Mouse (Mus musculus) embryonic facial prominence, embryonic 11.5 days (tissue): ENCODE measurements around the gene Thbd. TPM values are rescaled to one million over a fixed set of nuclear protein-coding genes. Genes with fewer than 3 reads are reported as not detected.

Source experiments
- ATAC-seq: fragments of 200-750 bp; cut with Nextera tagmentation; replicated peaks from 2 replicates; pipeline ENCODE4 v1.8.0; 2017; ENCODE audit warnings: low read depth; ENCODE audit not compliant: insufficient number of reproducible peaks, low FRiP score, low TSS enrichment
- DNase-seq: peaks from one replicate; pipeline ENCODE4 v3.0.0-alpha.2; 2015; ENCODE audit warnings: low spot score
- H3K27ac ChIP-seq: fragments of 300-500 bp; sonication (generic); replicated peaks from 2 replicates; pipeline ENCODE4 v1.5.1; 2014; ENCODE audit warnings: mild to moderate bottlenecking, low read depth, low read length, control low read depth
- H3K27me3 ChIP-seq: fragments of 300-500 bp; sonication (generic); 2 replicates; pipeline ENCODE4 v1.6.1; 2014; ENCODE audit warnings: mild to moderate bottlenecking, low read length, moderate library complexity, mixed read lengths; ENCODE audit not compliant: control insufficient read depth, insufficient read depth
- H3K36me3 ChIP-seq: fragments of 300-500 bp; sonication (generic); replicated peaks from 2 replicates; pipeline ENCODE4 v1.6.1; 2014; ENCODE audit warnings: low read depth, mild to moderate bottlenecking, low read length, moderate library complexity, mixed read lengths; ENCODE audit not compliant: control insufficient read depth, insufficient read depth
- H3K4me1 ChIP-seq: fragments of 300-500 bp; sonication (generic); 2 replicates; pipeline ENCODE4 v1.6.1; 2014; ENCODE audit warnings: low read length, mixed read lengths; ENCODE audit not compliant: control insufficient read depth, insufficient read depth
- H3K4me2 ChIP-seq: fragments of 300-500 bp; sonication (generic); 2 replicates; pipeline ENCODE4 v1.6.1; 2014; ENCODE audit warnings: low read depth, mild to moderate bottlenecking, control low read depth, low read length, moderate library complexity
- H3K4me3 ChIP-seq: fragments of 300-500 bp; sonication (generic); 2 replicates; pipeline ENCODE4 v1.5.1; 2014; ENCODE audit warnings: low read depth, low read length, control low read depth
- H3K9ac ChIP-seq: fragments of 300-500 bp; sonication (generic); replicated peaks from 2 replicates; pipeline ENCODE4 v1.6.1; 2014; ENCODE audit warnings: mild to moderate bottlenecking, control low read depth, low read length
- H3K9me3 ChIP-seq: fragments of 300-500 bp; sonication (generic); replicated peaks from 2 replicates; pipeline ENCODE4 v1.6.1; 2016; ENCODE audit warnings: mild to moderate bottlenecking, low read length, inconsistent platforms, mixed read lengths; ENCODE audit not compliant: control insufficient read depth
- WGBS: fragments of 180-500 bp; shearing (Covaris S2); extraction: QIAGEN DNeasy Blood & Tissue Kit; methylation state at CpG from one replicate; pipeline ENCODE4 v1.1.7; 2014; 5-methylcytosine and 5-hydroxymethylcytosine counted together
- polyA plus RNA-seq: library from polyadenylated mRNA; unstranded; fragments of >200 nt; fragmentation: Nextera tagmentation; extraction: Ambion mirVana; gene quantifications from 2 replicates; pipeline ENCODE4 v1.2.1, GENCODE M21; 2014

The Thbd gene
- polyA plus RNA-seq, 1 experiment from 2014 or later: 12.9 TPM

GRCm38 (mm10) chr2:148375326-148376150 lies 32.5 kb downstream of the Thbd start:
- Histone ChIP-seq H3K4me3 (no peak overlapping the region), H3K27ac (no peak overlapping the region), H3K27me3 (no peaks in the 10 kb centered on the region), H3K4me1 (no peaks in the 10 kb centered on the region), H3K36me3 (no peaks in the 10 kb centered on the region), H3K9me3 (no peaks in the 10 kb centered on the region), H3K9ac (no peak overlapping the region), H3K4me2 (no peak overlapping the region)
- DNase-seq (peak; percentile 61), ATAC-seq (no peak; the same call in 1 of the 2 replicates)
- WGBS: 71% methylated on average over 10 of the region's 10 CpGs

GRCm38 (mm10) chr2:148373602-148374071 lies 34.4 kb downstream of the Thbd start:
- no peak for ATAC-seq
- H3K4me3 ChIP-seq: no peak overlapping the region
- no peak for DNase-seq
- H3K9ac ChIP-seq: no peak overlapping the region
- no peaks in the 10 kb centered on the region for H3K9me3 ChIP-seq
- WGBS: 67% methylated on average over 2 of the region's 2 CpGs
- no peak overlapping the region for H3K27ac ChIP-seq
- no peak overlapping the region for H3K4me2 ChIP-seq
- H3K36me3 ChIP-seq: no peaks in the 10 kb centered on the region
- no peaks in the 10 kb centered on the region for H3K27me3 ChIP-seq
- H3K4me1 ChIP-seq: no peaks in the 10 kb centered on the region

- Histone ChIP-seq H3K4me3 (no peak overlapping the region), H3K9me3 (no peaks in the 10 kb centered on the region), H3K4me2 (no peak overlapping the region), H3K4me1 (no peaks in the 10 kb centered on the region), H3K36me3 (no peaks in the 10 kb centered on the region), H3K27ac (no peak overlapping the region), H3K9ac (no peak overlapping the region), H3K27me3 (no peaks in the 10 kb centered on the region)
- ATAC-seq (no peak), DNase-seq (no peak)
- 77% methylated on average over 4 of the region's 4 CpGs for WGBS
Observed at GRCm38 (mm10) chr2:148371743-148372630, 36.0 kb downstream of the Thbd start.

GRCm38 (mm10) chr2:148365227-148365626 lies 42.8 kb downstream of the Thbd start:
- Histone ChIP-seq H3K9me3 (no peaks in the 10 kb centered on the region), H3K4me2 (no peak overlapping the region), H3K27ac (no peak overlapping the region), H3K27me3 (no peaks in the 10 kb centered on the region), H3K36me3 (no peaks in the 10 kb centered on the region), H3K4me1 (no peaks in the 10 kb centered on the region), H3K9ac (no peak overlapping the region), H3K4me3 (no peak overlapping the region)
- ATAC-seq (no peak), DNase-seq (no peak)
- 50% methylated on average over 1 of the region's 1 CpGs for WGBS

- H3K4me3 ChIP-seq: no peak overlapping the region
- ATAC-seq: no peak
- H3K36me3 ChIP-seq: no peaks in the 10 kb centered on the region
- no peaks in the 10 kb centered on the region for H3K4me1 ChIP-seq
- DNase-seq: no peak
- no peak overlapping the region for H3K27ac ChIP-seq
- no peak overlapping the region for H3K4me2 ChIP-seq
- 90% methylated on average over 3 of the region's 3 CpGs for WGBS
- H3K9me3 ChIP-seq: no peaks in the 10 kb centered on the region
- no peaks in the 10 kb centered on the region for H3K27me3 ChIP-seq
- no peak overlapping the region for H3K9ac ChIP-seq
Observed at GRCm38 (mm10) chr2:148364536-148364935, 43.5 kb downstream of the Thbd start.

- H3K9me3 ChIP-seq: no peaks in the 10 kb centered on the region
- no peak overlapping the region for H3K4me2 ChIP-seq
- no peaks in the 10 kb centered on the region for H3K27me3 ChIP-seq
- no peak overlapping the region for H3K4me3 ChIP-seq
- 76% methylated on average over 1 of the region's 1 CpGs for WGBS
- H3K27ac ChIP-seq: no peak overlapping the region
- H3K9ac ChIP-seq: no peak overlapping the region
- no peaks in the 10 kb centered on the region for H3K4me1 ChIP-seq
- DNase-seq (no peak), ATAC-seq (no peak)
- H3K36me3 ChIP-seq: no peaks in the 10 kb centered on the region
Observed at GRCm38 (mm10) chr2:148357145-148357544, 50.8 kb downstream of the Thbd start.
